Mouse (Mus musculus): ENCODE measurements at regions not wholly inside any gene's neighbourhood (a gene's known extent, or its start where the extent isn't known, plus 50 kb on each side); places are given as distances from the start of the nearest gene placed in this dataset.

GRCm38 (mm10) chr9:78941648-78942047 lies 326.3 kb downstream of the Cd109 start:
- Histone ChIP-seq H3K27me3 (no peaks in the 10 kb centered on the region), H3K36me3 (no peaks in the 10 kb centered on the region), H3K27ac (no peak overlapping the region), H3K9me3 (no peaks in the 10 kb centered on the region), H3K4me2 (no peak overlapping the region), H3K4me1 (replicated peaks) (no peaks in the 10 kb centered on the region), H3K4me3 (no peak overlapping the region), H3K9ac (no peak overlapping the region)
- ATAC-seq (ENCODE audit: low FRiP score), result no peak

- ATAC-seq (ENCODE audit: low FRiP score), result no peak
- no peaks in the 10 kb centered on the region for H3K27me3 ChIP-seq
These were observed 349.5 kb downstream of the Cd109 start for GRCm38 (mm10) chr9:78964813-78965212.

GRCm38 (mm10) chr9:78965226-78965950 lies 350.0 kb downstream of the Cd109 start:
- no peak for ATAC-seq (ENCODE audit: low FRiP score)
- H3K27ac ChIP-seq, result no peak overlapping the region
- 70% methylated on average over 14 of the region's 14 CpGs for WGBS

More at GRCm38 (mm10) chr9:78964813-78965212, 349.5 kb downstream of the Cd109 start:
- 26% methylated on average over 1 of the region's 1 CpGs for WGBS
- H3K27ac ChIP-seq, result no peak overlapping the region
- no peaks in the 10 kb centered on the region for H3K4me1 ChIP-seq (replicated peaks)
- no peak overlapping the region for H3K4me2 ChIP-seq
- no peak overlapping the region for H3K9ac ChIP-seq
- no peaks in the 10 kb centered on the region for H3K36me3 ChIP-seq
- no peaks in the 10 kb centered on the region for H3K9me3 ChIP-seq
- H3K4me3 ChIP-seq, result no peak overlapping the region

GRCm38 (mm10) chr9:78971731-78972130 lies 356.4 kb downstream of the Cd109 start:
- no peak overlapping the region for H3K4me2 ChIP-seq
- no peaks in the 10 kb centered on the region for H3K36me3 ChIP-seq
- WGBS, result 85% methylated on average over 3 of the region's 3 CpGs
- H3K4me3 ChIP-seq, result no peak overlapping the region
- ATAC-seq (ENCODE audit: low FRiP score), result no peak
- no peaks in the 10 kb centered on the region for H3K4me1 ChIP-seq (replicated peaks)
- no peaks in the 10 kb centered on the region for H3K27me3 ChIP-seq
- H3K9me3 ChIP-seq, result no peaks in the 10 kb centered on the region
- H3K9ac ChIP-seq, result no peak overlapping the region
- no peak overlapping the region for H3K27ac ChIP-seq

More at GRCm38 (mm10) chr9:78965226-78965950, 350.0 kb downstream of the Cd109 start:
- no peaks in the 10 kb centered on the region for H3K9me3 ChIP-seq
- no peaks in the 10 kb centered on the region for H3K27me3 ChIP-seq
- no peak overlapping the region for H3K4me2 ChIP-seq
- no peaks in the 10 kb centered on the region for H3K36me3 ChIP-seq
- H3K9ac ChIP-seq, result no peak overlapping the region
- no peak overlapping the region for H3K4me3 ChIP-seq
- H3K4me1 ChIP-seq (replicated peaks), result no peaks in the 10 kb centered on the region

- no peaks in the 10 kb centered on the region for H3K27me3 ChIP-seq
- no peak overlapping the region for H3K27ac ChIP-seq
- no peak overlapping the region for H3K4me2 ChIP-seq
- H3K36me3 ChIP-seq, result no peaks in the 10 kb centered on the region
- H3K9me3 ChIP-seq, result no peaks in the 10 kb centered on the region
- no peak for ATAC-seq (ENCODE audit: low FRiP score)
- WGBS, result 92% methylated on average over 2 of the region's 2 CpGs
- no peak overlapping the region for H3K4me3 ChIP-seq
- H3K9ac ChIP-seq, result no peak overlapping the region
- no peaks in the 10 kb centered on the region for H3K4me1 ChIP-seq (replicated peaks)
These were observed 368.4 kb downstream of the Cd109 start for GRCm38 (mm10) chr9:78983734-78984133.

- no peak for ATAC-seq (ENCODE audit: low FRiP score)
- 80% methylated on average over 5 of the region's 5 CpGs for WGBS
These were observed 370.0 kb downstream of the Cd109 start for GRCm38 (mm10) chr9:78985184-78985864.

GRCm38 (mm10) chr9:78991310-78991709 lies 376.0 kb downstream of the Cd109 start:
- no peak overlapping the region for H3K4me2 ChIP-seq
- H3K9ac ChIP-seq, result no peak overlapping the region
- H3K9me3 ChIP-seq, result no peaks in the 10 kb centered on the region
- no peaks in the 10 kb centered on the region for H3K36me3 ChIP-seq
- no peaks in the 10 kb centered on the region for H3K4me1 ChIP-seq (replicated peaks)
- no peak overlapping the region for H3K4me3 ChIP-seq
- H3K27me3 ChIP-seq, result no peaks in the 10 kb centered on the region
- no peak for ATAC-seq (ENCODE audit: low FRiP score)
- WGBS, result 71% methylated on average over 4 of the region's 4 CpGs
- no peak overlapping the region for H3K27ac ChIP-seq

More at GRCm38 (mm10) chr9:78985184-78985864, 370.0 kb downstream of the Cd109 start:
- Histone ChIP-seq H3K36me3 (no peaks in the 10 kb centered on the region), H3K27me3 (no peaks in the 10 kb centered on the region), H3K4me1 (replicated peaks) (no peaks in the 10 kb centered on the region), H3K4me2 (no peak overlapping the region), H3K9ac (no peak overlapping the region), H3K9me3 (no peaks in the 10 kb centered on the region), H3K27ac (no peak overlapping the region), H3K4me3 (no peak overlapping the region)

GRCm38 (mm10) chr9:79001081-79001480 lies 385.7 kb downstream of the Cd109 start:
- Histone ChIP-seq H3K4me1 (replicated peaks) (no peaks in the 10 kb centered on the region), H3K9ac (no peak overlapping the region), H3K27ac (no peak overlapping the region), H3K4me3 (no peak overlapping the region), H3K9me3 (no peaks in the 10 kb centered on the region), H3K4me2 (no peak overlapping the region), H3K36me3 (no peaks in the 10 kb centered on the region), H3K27me3 (no peaks in the 10 kb centered on the region)
- ATAC-seq (ENCODE audit: low FRiP score), result no peak

GRCm38 (mm10) chr9:79001930-79002329 lies 386.6 kb downstream of the Cd109 start:
- Histone ChIP-seq H3K9ac (no peak overlapping the region), H3K4me1 (replicated peaks) (no peaks in the 10 kb centered on the region), H3K27me3 (no peaks in the 10 kb centered on the region), H3K4me2 (no peak overlapping the region), H3K27ac (no peak overlapping the region), H3K36me3 (no peaks in the 10 kb centered on the region), H3K4me3 (no peak overlapping the region), H3K9me3 (no peaks in the 10 kb centered on the region)
- 76% methylated on average over 1 of the region's 1 CpGs for WGBS
- no peak for ATAC-seq (ENCODE audit: low FRiP score)

GRCm38 (mm10) chr9:79004296-79004980 lies 389.1 kb downstream of the Cd109 start:
- Histone ChIP-seq H3K9me3 (no peaks in the 10 kb centered on the region), H3K36me3 (no peaks in the 10 kb centered on the region), H3K4me1 (replicated peaks) (no peaks in the 10 kb centered on the region), H3K4me3 (no peak overlapping the region), H3K27ac (no peak overlapping the region), H3K4me2 (no peak overlapping the region), H3K27me3 (no peaks in the 10 kb centered on the region), H3K9ac (no peak overlapping the region)
- 80% methylated on average over 3 of the region's 3 CpGs for WGBS
- no peak for ATAC-seq (ENCODE audit: low FRiP score)

GRCm38 (mm10) chr9:79022291-79022690 lies 406.9 kb downstream of the Cd109 start:
- Histone ChIP-seq H3K4me1 (replicated peaks) (no peaks in the 10 kb centered on the region), H3K4me2 (no peak overlapping the region), H3K4me3 (no peak overlapping the region), H3K27me3 (no peaks in the 10 kb centered on the region), H3K9ac (no peak overlapping the region), H3K9me3 (no peaks in the 10 kb centered on the region), H3K36me3 (no peaks in the 10 kb centered on the region), H3K27ac (no peak overlapping the region)
- 89% methylated on average over 2 of the region's 2 CpGs for WGBS
- ATAC-seq (ENCODE audit: low FRiP score), result no peak

GRCm38 (mm10) chr9:79028234-79028633 lies 412.9 kb downstream of the Cd109 start:
- Histone ChIP-seq H3K4me2 (no peak overlapping the region), H3K9ac (no peak overlapping the region), H3K36me3 (no peaks in the 10 kb centered on the region), H3K9me3 (no peaks in the 10 kb centered on the region), H3K27me3 (no peaks in the 10 kb centered on the region), H3K4me3 (no peak overlapping the region), H3K27ac (no peak overlapping the region), H3K4me1 (replicated peaks) (no peaks in the 10 kb centered on the region)
- ATAC-seq (ENCODE audit: low FRiP score), result no peak
- WGBS, result 89% methylated on average over 6 of the region's 6 CpGs

Data from hindbrain, embryonic 13.5 days (tissue).